18 mouse cellular contexts compared by ENCODE assay signal in the genomic region with DNA sequence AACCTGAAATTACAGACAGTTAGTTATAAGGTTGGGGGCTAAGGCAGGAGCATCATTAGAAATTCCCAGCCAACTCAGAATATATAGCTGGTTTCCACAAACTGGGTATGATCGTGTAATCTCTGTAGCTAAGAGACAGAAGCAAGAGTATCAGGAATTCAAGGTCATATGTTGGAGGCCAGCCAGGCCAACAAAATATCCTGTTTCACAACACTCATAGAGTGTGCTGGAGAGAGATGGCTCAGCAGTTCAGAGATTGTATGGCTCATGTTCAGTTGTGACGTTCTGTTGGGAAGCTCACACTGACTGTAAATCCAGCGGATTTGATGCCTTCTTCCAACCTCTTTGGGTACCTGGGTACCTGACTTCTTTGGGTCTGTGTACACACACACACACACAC. TPM values are rescaled to one million over a fixed set of nuclear protein-coding genes. Genes with fewer than 3 reads are reported as not detected.
DNase-seq lines count a peak whose midpoint lies in the region; ATAC-seq lines count a peak whose summit lies in the region.
"Had no signal": no experiment of that assay in that cellular context is flagged by ENCODE, and none has a peak within 500 bp of the region (broad histone marks: within the 10 kb centered on the region; RNA-seq: fewer than 3 reads in every experiment).

No protein-coding gene starts in this region.

- no peak overlapping the region for H3K27ac ChIP-seq in heart, embryonic 12.5 days (ENCODE audit: poor library complexity, severe bottlenecking)
- H3K27ac ChIP-seq: embryonic facial prominence, embryonic 12.5 days; forebrain, embryonic 10.5 days; hindbrain, postnatal 0 days; lung, embryonic 15.5 days; midbrain, embryonic 10.5 days had no signal

- H3K9ac ChIP-seq in heart, embryonic 12.5 days: peak overlapping the region; percentile 36; the same call in 1 of the 2 replicates
- H3K9ac ChIP-seq: embryonic facial prominence, embryonic 12.5 days; lung, embryonic 15.5 days had no signal

- H3K4me1 ChIP-seq in heart, embryonic 12.5 days (replicated peaks): peaks cover 18% of the 10 kb centered on the region

- intact Hi-C loops in heart, postnatal 36 days (cut with DNase I): no loop called here

- no peak overlapping the region for H3K4me2 ChIP-seq in heart, embryonic 12.5 days
- H3K4me2 ChIP-seq: embryonic facial prominence, embryonic 12.5 days; lung, embryonic 15.5 days had no signal

- peaks cover 13% of the 10 kb centered on the region for H3K36me3 ChIP-seq in heart, embryonic 12.5 days

- H3K4me3 ChIP-seq in heart, embryonic 12.5 days: no peak overlapping the region
- H3K4me3 ChIP-seq: embryonic facial prominence, embryonic 12.5 days; forebrain, embryonic 10.5 days; lung, embryonic 15.5 days; midbrain, embryonic 10.5 days had no signal

- H3K27me3 ChIP-seq in heart, embryonic 12.5 days (replicated peaks): no peaks in the 10 kb centered on the region
- H3K27me3 ChIP-seq: embryonic facial prominence, embryonic 12.5 days; lung, embryonic 15.5 days; Patski had no signal

- no peak for ATAC-seq in heart, embryonic 12.5 days (ENCODE audit: insufficient number of reproducible peaks, low FRiP score)
- ATAC-seq: hindbrain, postnatal 0 days; Patski had no signal

- no peak for DNase-seq in heart, postnatal 36 days
- peak; percentile 78 for DNase-seq in ovary, adult 18-20 months (ENCODE audit: low spot score)
- no peak for DNase-seq in ovary, postnatal 10 days (ENCODE audit: low spot score)
- DNase-seq in adrenal gland, postnatal 25 days: peak; percentile 73
- DNase-seq in testis, postnatal 10 days (ENCODE audit: low spot score): peak; percentile 81
- DNase-seq in right cerebral cortex, postnatal 36 days (ENCODE audit: low spot score in 2 of 2): no peak
- no peak for DNase-seq in MN1 (ENCODE audit: low spot score)
- DNase-seq: cerebellum, adult 11 months; gastrocnemius, postnatal 10 days; kidney, adult 8-10 months; right cerebral cortex, postnatal 25 days had no signal

- 70% methylated on average over 3 of the region's 3 CpGs for WGBS in heart, embryonic 12.5 days

- no peaks in the 10 kb centered on the region for H3K9me3 ChIP-seq in heart, embryonic 12.5 days (replicated peaks)
- H3K9me3 ChIP-seq: embryonic facial prominence, embryonic 12.5 days; forebrain, embryonic 10.5 days; lung, embryonic 15.5 days; midbrain, embryonic 10.5 days had no signal

RNA-seq across cellular contexts. Expression of gene Rps16, which starts 2.7 kb away (rescaled TPM):
- 629 and 630 TPM in 2 replicates for polyA plus RNA-seq in heart, embryonic 12.5 days (2016; fragmentation: Nextera tagmentation; extraction: Ambion mirVana)
- 100 to 1,000 TPM; 494 to 516 TPM for total RNA-seq in heart, postnatal 36 days (2021)
- total RNA-seq in adrenal gland, postnatal 25 days (2021): 820 and 1,029 TPM in 2 replicates

RNA-seq across cellular contexts. Expression of gene Supt5, which starts 9.2 kb away (rescaled TPM):
- 73.4 and 76.7 TPM in 2 replicates for polyA plus RNA-seq in heart, embryonic 12.5 days (2016; fragmentation: Nextera tagmentation; extraction: Ambion mirVana)
- total RNA-seq in heart, postnatal 36 days (2021): 10 to 100 TPM; 56.8 to 62.8 TPM
- 136 and 164 TPM in 2 replicates for total RNA-seq in adrenal gland, postnatal 25 days (2021)

RNA-seq across cellular contexts. Expression of gene Plekhg2, which starts 24.7 kb away (rescaled TPM):
- 58.0 and 65.3 TPM in 2 replicates for polyA plus RNA-seq in heart, embryonic 12.5 days (2016; fragmentation: Nextera tagmentation; extraction: Ambion mirVana)
- 10 to 100 TPM; 15.1 to 15.8 TPM for total RNA-seq in heart, postnatal 36 days (2021)
- total RNA-seq in adrenal gland, postnatal 25 days (2021): 25.1 and 27.0 TPM in 2 replicates

RNA-seq across cellular contexts. Expression of gene Zfp36, which starts 32.3 kb away (rescaled TPM):
- polyA plus RNA-seq in heart, embryonic 12.5 days (2016; fragmentation: Nextera tagmentation; extraction: Ambion mirVana): 15.9 and 16.5 TPM in 2 replicates
- 10 to 100 TPM; 14.7 to 29.0 TPM for total RNA-seq in heart, postnatal 36 days (2021)
- total RNA-seq in adrenal gland, postnatal 25 days (2021): 14.8 and 16.1 TPM in 2 replicates

RNA-seq across cellular contexts. Expression of gene Timm50, which starts 35.9 kb away (rescaled TPM):
- 133 and 136 TPM in 2 replicates for polyA plus RNA-seq in heart, embryonic 12.5 days (2016; fragmentation: Nextera tagmentation; extraction: Ambion mirVana)
- 10 to 100 TPM; 58.9 to 66.3 TPM for total RNA-seq in heart, postnatal 36 days (2021)
- 72.0 and 81.3 TPM in 2 replicates for total RNA-seq in adrenal gland, postnatal 25 days (2021)

Comparison
In these comparisons a context has a peak if more than half of its experiments do, and no peak if none do; other contexts are left out.
1. DNase-seq: peak in ovary, adult 18-20 months (single experiment), adrenal gland, postnatal 25 days (single experiment) and testis, postnatal 10 days (single experiment); none in heart, postnatal 36 days (0 of 2), ovary, postnatal 10 days (single experiment), right cerebral cortex, postnatal 36 days (0 of 2) and MN1 (single experiment).